Mouse (Mus musculus) layer of hippocampus, postnatal 36 days (tissue): ENCODE data around the gene Sars. TPM values are rescaled to one million over a fixed set of nuclear protein-coding genes. Genes with fewer than 3 reads are reported as not detected.

Source experiments
- DNase-seq, 2 experiments: peaks; one replicate each; pipeline ENCODE4 v3.0.0; 2022
- total RNA-seq, 2 experiments: library from RNA; stranded (reverse); gene quantifications; 2 replicates each; pipeline ENCODE4 v1.2.3; 2021

Gene Sars
- total RNA-seq, 2 experiments from 2014 or later = 190 to 210 TPM

GRCm38 (mm10) chr3:108386186-108386585 is 58.8 kb downstream of the Sars start:
- peak; percentile 53 to 68 for DNase-seq

- DNase-seq = no peak
These were observed 60.6 kb downstream of the Sars start for GRCm38 (mm10) chr3:108384425-108384824.

DNA sequence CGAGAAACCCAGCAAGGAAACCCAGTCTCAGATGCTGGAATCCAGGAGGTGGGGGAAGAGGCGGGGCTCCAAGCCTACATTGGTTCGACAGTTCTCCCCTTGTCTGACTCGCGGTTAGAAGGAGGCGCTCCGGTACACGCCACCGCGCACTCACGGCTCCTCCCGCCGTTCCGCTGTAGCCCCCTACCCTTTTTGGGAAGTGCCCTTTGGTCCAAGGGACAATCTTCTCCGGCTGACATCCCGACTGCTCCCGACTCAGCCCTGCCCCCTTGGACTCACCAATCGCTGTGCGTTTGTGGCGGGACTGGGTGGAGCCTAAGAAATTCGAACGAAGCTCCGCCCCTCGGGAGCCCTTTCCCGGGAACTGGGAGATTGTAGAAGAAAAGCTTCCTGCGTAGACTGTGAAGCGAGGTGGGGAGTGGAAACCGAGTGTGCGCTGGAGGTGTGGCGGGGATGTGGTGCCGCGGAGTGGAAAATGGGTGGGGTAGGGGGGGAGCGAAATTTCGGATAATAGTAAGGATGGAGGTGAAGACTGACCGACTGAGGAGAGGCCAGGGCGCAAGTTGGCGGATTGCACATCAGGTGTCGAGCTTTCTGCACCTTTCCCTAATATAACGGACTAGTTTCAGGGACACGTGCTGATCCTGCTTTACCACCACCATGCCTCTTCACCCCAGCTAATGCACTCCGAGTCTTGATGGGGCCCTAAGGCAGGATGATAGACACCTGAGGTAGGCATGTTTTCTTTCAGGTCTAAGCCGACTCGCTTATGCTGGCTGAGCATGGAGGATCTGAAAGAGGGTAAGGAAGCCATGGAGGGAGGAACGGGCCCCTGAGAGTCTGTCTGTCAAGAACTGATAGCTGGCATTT is 61.3 kb downstream of the Sars start, which contains the start of gene Psrc1:
Psrc1 (plus strand) TSS at position 355 of the 870 bp plus-strand sequence.
- peak; percentile 86 to 87 for DNase-seq

- no peak for DNase-seq
These were observed 62.8 kb downstream of the Sars start for GRCm38 (mm10) chr3:108381945-108382875.

DNA sequence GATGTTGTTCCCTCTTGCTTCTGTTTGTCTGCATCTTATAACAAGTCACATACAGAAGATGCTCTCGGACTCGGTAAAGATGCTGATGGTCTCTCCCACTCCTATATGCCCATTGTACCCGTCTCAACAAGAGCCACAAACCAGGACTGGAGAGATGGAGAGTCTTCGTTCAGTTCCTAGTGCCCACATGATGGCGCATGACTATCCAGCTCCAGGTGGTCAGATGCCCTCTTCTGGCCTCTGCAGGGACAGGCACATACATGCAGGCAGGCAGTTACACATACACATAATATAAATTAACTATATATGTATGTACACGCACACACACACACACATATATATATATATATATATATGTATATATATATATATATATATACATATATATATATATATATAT is 64.3 kb downstream of the Sars start:
- no peak for DNase-seq

GRCm38 (mm10) chr3:108378875-108379663 is 65.9 kb downstream of the Sars start:
- no peak for DNase-seq

Other genes starting within 250 kb of the Sars start
- gene Cyb561d1, start 244.0 kb downstream of the Sars start, total RNA-seq = 10 to 100 TPM; 16.4 to 16.5 TPM
- 10 to 100 TPM; 25.7 to 28.9 TPM for gene Atxn7l2, start 234.3 kb downstream of the Sars start, total RNA-seq
- gene Sypl2, start 218.6 kb downstream of the Sars start, total RNA-seq = 1 to 10 TPM; 2.0 to 2.3 TPM
- gene Psma5, start 188.3 kb downstream of the Sars start, total RNA-seq = 10 to 100 TPM; 70.9 to 81.1 TPM
- 100 to 1,000 TPM; 345 to 381 TPM for gene Sort1, start 161.1 kb downstream of the Sars start, total RNA-seq
- 1 to 10 TPM; 1.8 to 1.9 TPM for gene Mybphl, start 80.3 kb downstream of the Sars start, total RNA-seq
- gene Psrc1, start 61.4 kb downstream of the Sars start, total RNA-seq = 10 to 100 TPM; 18.4 TPM
- gene Celsr2, start 29.7 kb downstream of the Sars start, total RNA-seq = 100 to 1,000 TPM; 178 to 190 TPM
- gene 1700013F07Rik, start 88.9 kb upstream of the Sars start, total RNA-seq = 1 to 10 TPM; 2.4 to 2.9 TPM
- 10 to 100 TPM; 26.1 to 29.7 TPM for gene 5330417C22Rik, start 91.3 kb upstream of the Sars start, total RNA-seq
- 10 to 100 TPM; 51.2 to 54.0 TPM for gene Tmem167b, start 117.3 kb upstream of the Sars start, total RNA-seq
- gene Taf13, start 126.5 kb upstream of the Sars start, total RNA-seq = 10 to 100 TPM; 25.1 to 26.2 TPM
- 100 to 1,000 TPM; 129 to 132 TPM for gene Wdr47, start 146.1 kb upstream of the Sars start, total RNA-seq
- gene Clcc1, start 208.7 kb upstream of the Sars start, total RNA-seq = 10 to 100 TPM; 29.1 to 29.4 TPM